Mouse (Mus musculus) CH12.LX (cell line): Measurements from ENCODE around the gene Epb41l3. TPM values are rescaled to one million over a fixed set of nuclear protein-coding genes. Genes with fewer than 3 reads are reported as not detected.

Source experiments
- DNase-seq: peaks from one replicate; pipeline ENCODE4 v3.0.0-alpha.2; 2013; ENCODE audit errors: extremely low read depth
- H3K27ac ChIP-seq: 2 replicates; pipeline ENCODE4 v1.5.1; 2012; ENCODE audit warnings: low read depth, mild to moderate bottlenecking, control low read depth, moderate library complexity; ENCODE audit not compliant: insufficient read depth
- H3K27me3 ChIP-seq: replicated peaks from 2 replicates; pipeline ENCODE3; 2012; ENCODE audit warnings: inconsistent platforms
- H3K36me3 ChIP-seq, 2 experiments: replicated peaks in 1 of 2; 2 replicates each; pipeline versions ENCODE3 to v1.6.1; 2012; ENCODE audit warnings: inconsistent platforms in 1 of 2, low read length in 1 of 2, mild to moderate bottlenecking in 1 of 2, mixed read lengths in 1 of 2, moderate library complexity in 1 of 2; ENCODE audit not compliant: control insufficient read depth in 1 of 2, insufficient read depth in 1 of 2
- H3K4me1 ChIP-seq, 2 experiments: 2 replicates each; pipeline ENCODE4 v1.6.1; 2012; ENCODE audit warnings: inconsistent platforms in 1 of 2, moderate library complexity in 1 of 2; ENCODE audit not compliant: insufficient read depth in 2 of 2, control insufficient read depth in 1 of 2
- H3K4me2 ChIP-seq: 2 replicates; pipeline ENCODE4 v1.6.1; 2012; ENCODE audit warnings: low read depth, mild to moderate bottlenecking, control low read depth; ENCODE audit not compliant: poor library complexity, insufficient read depth, severe bottlenecking
- H3K4me3 ChIP-seq, 3 experiments: fragments of 150-350 bp in 1 of 3; sonication (generic) in 1 of 3; replicated peaks in 1 of 3; 2 replicates each; pipeline versions ENCODE3 to v1.5.1; 2011 to 2012; ENCODE audit warnings: low read depth in 2 of 3, low read length in 2 of 3, mild to moderate bottlenecking in 2 of 3, moderate library complexity in 2 of 3, control low read depth in 1 of 3, improper control_type of control experiment in 1 of 3, inconsistent platforms in 1 of 3, mixed read lengths in 1 of 3; ENCODE audit not compliant: poor library complexity in 1 of 3
- H3K79me2 ChIP-seq: replicated peaks from 2 replicates; pipeline ENCODE4 v1.6.1; 2012; ENCODE audit warnings: mild to moderate bottlenecking, moderate library complexity; ENCODE audit not compliant: control insufficient read depth, poor library complexity, insufficient read depth, severe bottlenecking; ENCODE audit errors: extremely low read depth
- H3K9ac ChIP-seq: 2 replicates; pipeline ENCODE4 v1.6.1; 2012; ENCODE audit warnings: low read depth, mild to moderate bottlenecking, control low read depth, moderate library complexity; ENCODE audit not compliant: insufficient read depth
- H3K9me3 ChIP-seq: replicated peaks from 2 replicates; pipeline ENCODE3; 2012; ENCODE audit warnings: low read length, inconsistent platforms, mixed read lengths
- BHLHE40 ChIP-seq: IDR thresholded peaks from 2 replicates; pipeline ENCODE4 v1.6.1; 2011; ENCODE audit warnings: mild to moderate bottlenecking, low read depth, low read length, improper control_type of control experiment
- CHD1 ChIP-seq: IDR thresholded peaks from 2 replicates; pipeline ENCODE4 v1.6.1; 2012; ENCODE audit warnings: low read depth, low read length, improper control_type of control experiment, inconsistent platforms
- CHD2 ChIP-seq: IDR thresholded peaks from 2 replicates; pipeline ENCODE4 v1.6.1; 2011; ENCODE audit warnings: low read length, improper control_type of control experiment
- E2F4 ChIP-seq: IDR thresholded peaks from 2 replicates; pipeline ENCODE4 v1.6.1; 2011; ENCODE audit warnings: low read depth, low read length, improper control_type of control experiment; ENCODE audit not compliant: insufficient replicate concordance
- ELF1 ChIP-seq: IDR thresholded peaks from 2 replicates; pipeline ENCODE4 v1.6.1; 2014; ENCODE audit warnings: low read depth, mild to moderate bottlenecking, inconsistent platforms, low read length, improper control_type of control experiment
- EP300 ChIP-seq: IDR thresholded peaks from 2 replicates; pipeline ENCODE4 v1.6.1; 2011; ENCODE audit warnings: low read length, improper control_type of control experiment
- GABPA ChIP-seq: IDR thresholded peaks from 2 replicates; pipeline ENCODE4 v1.6.1; 2012; ENCODE audit warnings: low read depth, low read length, improper control_type of control experiment, inconsistent platforms; ENCODE audit not compliant: insufficient replicate concordance
- HCFC1 ChIP-seq: IDR thresholded peaks from 2 replicates; pipeline ENCODE4 v1.6.1; 2012; ENCODE audit warnings: low read depth, mild to moderate bottlenecking, inconsistent platforms, low read length, improper control_type of control experiment
- IRF4 ChIP-seq: IDR thresholded peaks from 2 replicates; pipeline ENCODE4 v1.6.1; 2014; ENCODE audit warnings: low read depth, mild to moderate bottlenecking, inconsistent platforms, low read length, improper control_type of control experiment
- JUN ChIP-seq: IDR thresholded peaks from 2 replicates; pipeline ENCODE4 v1.6.1; 2011; ENCODE audit warnings: low read depth, mild to moderate bottlenecking, low read length, improper control_type of control experiment, moderate library complexity; ENCODE audit not compliant: insufficient read depth
- JUND ChIP-seq: conservative IDR thresholded peaks from 2 replicates; pipeline ENCODE4 v1.6.1; 2011; ENCODE audit warnings: low read depth, low read length, improper control_type of control experiment
- KAT2A ChIP-seq: IDR thresholded peaks from 2 replicates; pipeline ENCODE4 v1.6.1; 2012; ENCODE audit warnings: low read length, improper control_type of control experiment, inconsistent platforms; ENCODE audit not compliant: insufficient replicate concordance
- MAFK ChIP-seq: IDR thresholded peaks from 2 replicates; pipeline ENCODE4 v1.6.1; 2011; ENCODE audit warnings: low read length, improper control_type of control experiment; ENCODE audit not compliant: insufficient replicate concordance
- MAZ ChIP-seq: IDR thresholded peaks from 2 replicates; pipeline ENCODE4 v1.6.1; 2012; ENCODE audit warnings: low read depth, mild to moderate bottlenecking, inconsistent platforms, low read length, improper control_type of control experiment, moderate library complexity
- MEF2A ChIP-seq: IDR thresholded peaks from 2 replicates; pipeline ENCODE4 v1.6.1; 2014; ENCODE audit warnings: low read depth, mild to moderate bottlenecking, inconsistent platforms, low read length, improper control_type of control experiment, borderline replicate concordance
- MYC ChIP-seq: IDR thresholded peaks from 2 replicates; pipeline ENCODE4 v1.6.1; 2011; ENCODE audit warnings: low read depth, mild to moderate bottlenecking, improper control_type of control experiment, low read length
- NRF1 ChIP-seq: IDR thresholded peaks from 2 replicates; pipeline ENCODE4 v1.6.1; 2014; ENCODE audit warnings: low read depth, mild to moderate bottlenecking, inconsistent platforms, low read length, improper control_type of control experiment, moderate library complexity
- PAX5 ChIP-seq: IDR thresholded peaks from 2 replicates; pipeline ENCODE4 v1.6.1; 2012; ENCODE audit warnings: low read length, inconsistent platforms, mixed read lengths
- POLR2AphosphoS2 ChIP-seq: IDR thresholded peaks from 2 replicates; pipeline ENCODE4 v1.6.1; 2011; ENCODE audit warnings: low read depth, low read length, improper control_type of control experiment
- RCOR1 ChIP-seq: conservative IDR thresholded peaks from 2 replicates; pipeline ENCODE4 v1.6.1; 2012; ENCODE audit warnings: low read depth, mild to moderate bottlenecking, inconsistent platforms, low read length, improper control_type of control experiment
- SMC3 ChIP-seq: IDR thresholded peaks from 2 replicates; pipeline ENCODE4 v1.6.1; 2011; ENCODE audit warnings: low read depth, low read length, improper control_type of control experiment
- TCF12 ChIP-seq: IDR thresholded peaks from 2 replicates; pipeline ENCODE4 v1.6.1; 2014; ENCODE audit warnings: low read depth, mild to moderate bottlenecking, inconsistent platforms, low read length, improper control_type of control experiment
- UBTF ChIP-seq: IDR thresholded peaks from 2 replicates; pipeline ENCODE4 v1.6.1; 2012; ENCODE audit warnings: low read depth, mild to moderate bottlenecking, inconsistent platforms, low read length, improper control_type of control experiment, moderate library complexity
- USF1 ChIP-seq: IDR thresholded peaks from 2 replicates; pipeline ENCODE4 v1.6.1; 2014; ENCODE audit warnings: low read depth, mild to moderate bottlenecking, inconsistent platforms, low read length, improper control_type of control experiment
- USF2 ChIP-seq: conservative IDR thresholded peaks from 2 replicates; pipeline ENCODE4 v1.6.1; 2011; ENCODE audit warnings: low read depth, low read length, improper control_type of control experiment
- ZKSCAN1 ChIP-seq: IDR thresholded peaks from 2 replicates; pipeline ENCODE4 v1.6.1; 2012; ENCODE audit warnings: low read depth, inconsistent platforms, low read length, improper control_type of control experiment, borderline replicate concordance
- ZNF384 ChIP-seq: IDR thresholded peaks from 2 replicates; pipeline ENCODE4 v1.6.1; 2012; ENCODE audit warnings: low read depth, low read length, improper control_type of control experiment, inconsistent platforms
- dilution Hi-C: fragments of 300-500 bp; cut with MboI; formaldehyde crosslinking; loops from 2 replicates; pipeline ENCODE4 v1.14.3; 2020; ENCODE audit warnings: low sequenced_read_pairs; ENCODE audit not compliant: extremely low pct_unique_long_range_greater_than_20kb, extremely low pct_ligation_motif_present
- in situ Hi-C: fragments of 300-500 bp; cut with MboI; formaldehyde crosslinking; loops from 3 replicates; pipeline ENCODE4 v1.14.3; 2019; ENCODE audit warnings: low sequenced_read_pairs, low pct_ligation_motif_present, low pct_unique_long_range_greater_than_20kb, mixed read lengths
- polyA plus RNA-seq: library from polyadenylated mRNA; unstranded; fragments of >175 nt; gene quantifications from 2 replicates; pipeline ENCODE4 v1.2.1, GENCODE M21; 2012; ENCODE audit warnings: low read depth; ENCODE audit not compliant: insufficient read length
- total RNA-seq, 2 experiments: library from RNA; depleted of rRNA; stranded (reverse); fragments of 300-350 nt in 1 of 2; fragments of >200 nt in 1 of 2; gene quantifications; 2 replicates each; pipeline ENCODE4 v1.2.3; 2012 to 2014

Gene Epb41l3
- total and polyA plus RNA-seq, 3 experiments = not detected

- Histone ChIP-seq H3K9ac (no peak overlapping the region), H3K4me2 (no peak overlapping the region), H3K4me3 (no peak overlapping the region), H3K36me3 (no peaks in the 10 kb centered on the region), H3K27me3 (no peaks in the 10 kb centered on the region), H3K27ac (no peak overlapping the region), H3K79me2 (no peaks in the 10 kb centered on the region), H3K4me1 (no peaks in the 10 kb centered on the region), H3K9me3 (peaks cover 57% of the 10 kb centered on the region)
- dilution Hi-C loops (no loop called here), in situ Hi-C loops (no loop called here)
- no peak for DNase-seq
- TF ChIP-seq IRF4 (no peak), ELF1 (no peak), CHD1 (no peak), HCFC1 (no peak), SMC3 (no peak), ZNF384 (no peak), MAZ (no peak), ZKSCAN1 (no peak), PAX5 (no peak), MYC (no peak), MAFK (no peak), MEF2A (no peak), BHLHE40 (no peak), JUN (no peak), RCOR1 (no peak), EP300 (no peak)
These were observed 209.0 kb downstream of the Epb41l3 start for GRCm38 (mm10) chr17:69284511-69284910.

GRCm38 (mm10) chr17:69288130-69288529 is 212.6 kb downstream of the Epb41l3 start:
- dilution Hi-C loops (no loop called here), in situ Hi-C loops (no loop called here)
- no peaks in the 10 kb centered on the region for H3K79me2 ChIP-seq
- H3K27me3 ChIP-seq = no peaks in the 10 kb centered on the region
- no peak overlapping the region for H3K4me3 ChIP-seq
- no peak overlapping the region for H3K9ac ChIP-seq
- H3K4me2 ChIP-seq = no peak overlapping the region
- no peaks in the 10 kb centered on the region for H3K4me1 ChIP-seq
- TF ChIP-seq ZNF384 (no peak), UBTF (no peak), SMC3 (no peak), USF2 (no peak), MEF2A (no peak), POLR2AphosphoS2 (no peak), MAZ (no peak), MAFK (no peak), TCF12 (no peak), JUND (no peak), CHD2 (no peak), USF1 (no peak), NRF1 (no peak), E2F4 (no peak), GABPA (no peak), KAT2A (no peak), BHLHE40 (no peak)
- peaks cover 49% of the 10 kb centered on the region for H3K9me3 ChIP-seq
- H3K27ac ChIP-seq = no peak overlapping the region
- H3K36me3 ChIP-seq = no peaks in the 10 kb centered on the region
- DNase-seq = no peak
